Mouse (Mus musculus) heart, embryonic 13.5 days (tissue): ENCODE data around the gene Lgals12. TPM values are rescaled to one million over a fixed set of nuclear protein-coding genes. Genes with fewer than 3 reads are reported as not detected.

Experiments used
- ATAC-seq: fragments of 200-750 bp; cut with Nextera tagmentation; 2 replicates; pipeline ENCODE4 v1.8.0; 2017; ENCODE audit warnings: moderate TSS enrichment; ENCODE audit not compliant: insufficient number of reproducible peaks, low FRiP score, low TSS enrichment; ENCODE audit errors: extremely low read depth
- H3K27ac ChIP-seq: fragments of 300-500 bp; sonication (generic); replicated peaks from 2 replicates; pipeline ENCODE4 v1.5.1; 2015; ENCODE audit warnings: moderate library complexity, mild to moderate bottlenecking, inconsistent platforms
- H3K27me3 ChIP-seq: fragments of 300-500 bp; sonication (generic); replicated peaks from 2 replicates; pipeline ENCODE4 v1.6.1; 2015; ENCODE audit warnings: mild to moderate bottlenecking, inconsistent platforms
- H3K36me3 ChIP-seq: fragments of 300-500 bp; sonication (generic); 2 replicates; pipeline ENCODE4 v1.6.1; 2015; ENCODE audit warnings: mild to moderate bottlenecking, inconsistent platforms
- H3K4me1 ChIP-seq: fragments of 300-500 bp; sonication (generic); 2 replicates; pipeline ENCODE4 v1.6.1; 2015; ENCODE audit warnings: inconsistent platforms
- H3K4me2 ChIP-seq: fragments of 300-500 bp; sonication (generic); 2 replicates; pipeline ENCODE4 v1.6.1; 2015; ENCODE audit warnings: inconsistent platforms, mild to moderate bottlenecking, moderate library complexity
- H3K4me3 ChIP-seq: fragments of 300-500 bp; sonication (generic); 2 replicates; pipeline ENCODE4 v1.5.1; 2015; ENCODE audit warnings: moderate library complexity, mild to moderate bottlenecking, inconsistent platforms
- H3K9ac ChIP-seq: fragments of 300-500 bp; sonication (generic); 2 replicates; pipeline ENCODE4 v1.6.1; 2015; ENCODE audit warnings: inconsistent platforms, mild to moderate bottlenecking, moderate library complexity
- H3K9me3 ChIP-seq: fragments of 300-500 bp; sonication (generic); 2 replicates; pipeline ENCODE4 v1.6.1; 2016; ENCODE audit warnings: inconsistent platforms
- WGBS: fragments of 180-500 bp; shearing (Covaris S2); methylation state at CpG from one replicate; pipeline ENCODE4 v1.1.7; 2015; ENCODE audit warnings: mixed read lengths; 5-methylcytosine and 5-hydroxymethylcytosine counted together
- polyA plus RNA-seq: library from polyadenylated mRNA; unstranded; fragments of >200 nt; fragmentation: Nextera tagmentation; extraction: Ambion mirVana; gene quantifications from 2 replicates; pipeline ENCODE4 v1.2.1, GENCODE M21; 2015

The Lgals12 gene
- 0.25 and 0.27 TPM in 2 replicates for polyA plus RNA-seq

- Histone ChIP-seq H3K4me2 (peak within 1 kb of the TSS; percentile 74), H3K9ac (peak within 1 kb of the TSS; percentile 64), H3K4me1 (peaks cover 27% of the 10 kb centered on the region), H3K27me3 (peaks cover 32% of the 10 kb centered on the region), H3K4me3 (peak within 1 kb of the TSS; percentile 41), H3K27ac (peak within 1 kb of the TSS; percentile 1; the same call in 1 of the 2 replicates), H3K36me3 (no peaks in the 10 kb centered on the region), H3K9me3 (no peaks in the 10 kb centered on the region)
- ATAC-seq = no peak
- 6% methylated on average over 15 of the region's 15 CpGs for WGBS
These were observed at the start of gene Lgals12 for GRCm38 (mm10) chr19:7606801-7607689. Gene Lgals12, minus strand, starts transcription at chr19:7607193.

- H3K4me3 ChIP-seq = no peak overlapping the region
- no peaks in the 10 kb centered on the region for H3K27me3 ChIP-seq
- no peak overlapping the region for H3K9ac ChIP-seq
- H3K4me1 ChIP-seq = no peaks in the 10 kb centered on the region
- no peaks in the 10 kb centered on the region for H3K36me3 ChIP-seq
- no peaks in the 10 kb centered on the region for H3K9me3 ChIP-seq
- ATAC-seq = no peak
- H3K4me2 ChIP-seq = no peak overlapping the region
- H3K27ac ChIP-seq = no peak overlapping the region
- 72% methylated on average over 8 of the region's 8 CpGs for WGBS
These were observed 42.1 kb upstream of the Lgals12 start for GRCm38 (mm10) chr19:7648913-7649666.

GRCm38 (mm10) chr19:7633786-7634185 is 26.8 kb upstream of the Lgals12 start:
- H3K9ac ChIP-seq = no peak overlapping the region
- 44% methylated on average over 1 of the region's 1 CpGs for WGBS
- no peak for ATAC-seq

GRCm38 (mm10) chr19:7633021-7633420 is 26.0 kb upstream of the Lgals12 start:
- Histone ChIP-seq H3K4me3 (no peak overlapping the region), H3K27me3 (no peaks in the 10 kb centered on the region), H3K4me2 (no peak overlapping the region), H3K9ac (no peak overlapping the region), H3K4me1 (no peaks in the 10 kb centered on the region), H3K36me3 (no peaks in the 10 kb centered on the region), H3K27ac (no peak overlapping the region), H3K9me3 (no peaks in the 10 kb centered on the region)
- ATAC-seq = no peak

More at GRCm38 (mm10) chr19:7633786-7634185, 26.8 kb upstream of the Lgals12 start:
- Histone ChIP-seq H3K27me3 (no peaks in the 10 kb centered on the region), H3K36me3 (no peaks in the 10 kb centered on the region), H3K4me3 (no peak overlapping the region), H3K27ac (no peak overlapping the region), H3K4me2 (no peak overlapping the region), H3K9me3 (no peaks in the 10 kb centered on the region), H3K4me1 (no peaks in the 10 kb centered on the region)

GRCm38 (mm10) chr19:7617696-7618095 is 10.7 kb upstream of the Lgals12 start:
- H3K9me3 ChIP-seq = no peaks in the 10 kb centered on the region
- ATAC-seq = no peak
- no peak overlapping the region for H3K4me3 ChIP-seq
- 0 out of 2 replicates have a peak overlapping the region, but pooled peaks have one; percentile 8 for H3K4me2 ChIP-seq
- no peaks in the 10 kb centered on the region; the same call in 1 of the 2 replicates for H3K4me1 ChIP-seq
- H3K27ac ChIP-seq = no peak overlapping the region
- WGBS = 34% methylated on average over 7 of the region's 7 CpGs
- H3K9ac ChIP-seq = no peak overlapping the region
- H3K27me3 ChIP-seq = peaks cover 16% of the 10 kb centered on the region
- H3K36me3 ChIP-seq = no peaks in the 10 kb centered on the region

GRCm38 (mm10) chr19:7617085-7617484 is 10.1 kb upstream of the Lgals12 start:
- Histone ChIP-seq H3K4me1 (peaks cover 6% of the 10 kb centered on the region; the same call in 1 of the 2 replicates), H3K36me3 (no peaks in the 10 kb centered on the region), H3K4me2 (no peak overlapping the region), H3K27me3 (peaks cover 23% of the 10 kb centered on the region), H3K9me3 (no peaks in the 10 kb centered on the region), H3K27ac (no peak overlapping the region), H3K4me3 (no peak overlapping the region), H3K9ac (no peak overlapping the region)
- no peak for ATAC-seq
- 66% methylated on average over 3 of the region's 3 CpGs for WGBS

GRCm38 (mm10) chr19:7616231-7616930 is 9.4 kb upstream of the Lgals12 start:
- peaks cover 11% of the 10 kb centered on the region; the same call in 1 of the 2 replicates for H3K4me1 ChIP-seq
- no peaks in the 10 kb centered on the region for H3K9me3 ChIP-seq
- no peak for ATAC-seq
- no peak overlapping the region for H3K4me3 ChIP-seq
- no peak overlapping the region for H3K9ac ChIP-seq
- 71% methylated on average over 5 of the region's 5 CpGs for WGBS
- H3K27me3 ChIP-seq = peaks cover 30% of the 10 kb centered on the region
- no peak overlapping the region for H3K4me2 ChIP-seq
- H3K36me3 ChIP-seq = no peaks in the 10 kb centered on the region
- H3K27ac ChIP-seq = no peak overlapping the region

GRCm38 (mm10) chr19:7613151-7613550 is 6.2 kb upstream of the Lgals12 start:
- Histone ChIP-seq H3K27ac (no peak overlapping the region), H3K27me3 (peaks cover 44% of the 10 kb centered on the region), H3K9ac (no peak overlapping the region)

GRCm38 (mm10) chr19:7611942-7612757 is 5.2 kb upstream of the Lgals12 start, which contains the start of gene Hrasls5:
Gene Hrasls5, plus strand, starts transcription at chr19:7612541.
- H3K4me1 ChIP-seq = peaks cover 18% of the 10 kb centered on the region
- H3K27me3 ChIP-seq = peaks cover 52% of the 10 kb centered on the region
- no peak for ATAC-seq
- H3K36me3 ChIP-seq = no peaks in the 10 kb centered on the region
- no peaks in the 10 kb centered on the region for H3K9me3 ChIP-seq
- peak within 1 kb of the TSS; percentile 73 for H3K9ac ChIP-seq
- no peak within 1 kb of the TSS for H3K27ac ChIP-seq
- 3% methylated on average over 54 of the region's 54 CpGs for WGBS
- peak within 1 kb of the TSS; percentile 55 for H3K4me3 ChIP-seq
- peak within 1 kb of the TSS; percentile 78 for H3K4me2 ChIP-seq

More at GRCm38 (mm10) chr19:7613151-7613550, 6.2 kb upstream of the Lgals12 start:
- ATAC-seq = no peak
- 78% methylated on average over 7 of the region's 7 CpGs for WGBS
- H3K4me3 ChIP-seq = no peak overlapping the region
- no peak overlapping the region for H3K4me2 ChIP-seq
- peaks cover 11% of the 10 kb centered on the region; the same call in 1 of the 2 replicates for H3K4me1 ChIP-seq
- no peaks in the 10 kb centered on the region for H3K36me3 ChIP-seq
- no peaks in the 10 kb centered on the region for H3K9me3 ChIP-seq

- Histone ChIP-seq H3K4me2 (0 out of 2 replicates have a peak overlapping the region, but pooled peaks have one; percentile 74), H3K9ac (no peak overlapping the region), H3K9me3 (no peaks in the 10 kb centered on the region), H3K4me1 (peaks cover 33% of the 10 kb centered on the region), H3K27me3 (peaks cover 39% of the 10 kb centered on the region), H3K36me3 (no peaks in the 10 kb centered on the region), H3K4me3 (no peak overlapping the region), H3K27ac (no peak overlapping the region; the same call in 1 of the 2 replicates)
- ATAC-seq = no peak
- 63% methylated on average over 7 of the region's 7 CpGs for WGBS
These were observed 753 bp upstream of the Lgals12 start for GRCm38 (mm10) chr19:7607690-7608201.
